Mouse (Mus musculus) lung, postnatal 14 days (tissue): ENCODE results near the gene Mt2.
"Not testable (repeated sequence)": the region's sequence is repeated elsewhere in the genome, so short reads cannot be mapped to it uniquely, and the experiment has no call there.

Experiments
- DNase-seq: peaks from one replicate; pipeline ENCODE4 v3.0.0; 2021

Mt2 gene

DNA sequence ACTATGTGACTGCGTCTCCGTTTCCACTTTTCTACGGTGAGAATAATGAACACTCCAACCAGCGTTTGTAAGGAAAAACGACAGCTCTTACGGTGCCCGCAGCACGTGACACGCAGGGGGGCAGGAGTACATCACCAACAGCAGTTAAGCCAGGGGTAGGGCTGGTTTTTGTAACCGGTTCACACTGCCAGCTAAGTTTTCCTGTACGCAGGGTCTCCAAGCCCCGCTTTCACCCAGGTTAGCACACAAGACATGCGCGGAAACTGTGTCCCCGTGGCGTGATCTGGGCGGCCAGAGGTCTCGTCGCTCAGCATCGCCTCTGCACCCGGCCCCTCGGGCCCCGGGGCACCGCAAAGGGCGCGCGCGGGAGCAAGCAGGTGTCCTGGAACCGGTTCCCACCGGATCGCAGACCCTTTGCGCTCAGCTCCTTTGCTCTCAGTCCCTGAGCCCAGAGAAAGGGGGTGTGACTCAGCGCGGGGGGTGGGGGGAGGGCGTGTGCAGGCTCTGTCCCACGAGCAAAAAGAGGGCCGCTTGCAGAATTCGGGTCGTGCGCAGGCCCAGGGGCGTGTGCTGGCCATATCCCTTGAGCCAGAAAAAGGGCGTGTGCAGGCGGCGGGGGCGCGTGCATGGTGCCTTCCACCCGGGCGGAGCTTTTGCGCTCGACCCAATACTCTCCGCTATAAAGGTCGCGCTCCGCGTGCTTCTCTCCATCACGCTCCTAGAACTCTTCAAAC, at the start of gene Mt2:
Mt2 (plus strand) TSS at position 590 of the 734 bp plus-strand sequence.
- peak; percentile 61 for DNase-seq

DNA sequence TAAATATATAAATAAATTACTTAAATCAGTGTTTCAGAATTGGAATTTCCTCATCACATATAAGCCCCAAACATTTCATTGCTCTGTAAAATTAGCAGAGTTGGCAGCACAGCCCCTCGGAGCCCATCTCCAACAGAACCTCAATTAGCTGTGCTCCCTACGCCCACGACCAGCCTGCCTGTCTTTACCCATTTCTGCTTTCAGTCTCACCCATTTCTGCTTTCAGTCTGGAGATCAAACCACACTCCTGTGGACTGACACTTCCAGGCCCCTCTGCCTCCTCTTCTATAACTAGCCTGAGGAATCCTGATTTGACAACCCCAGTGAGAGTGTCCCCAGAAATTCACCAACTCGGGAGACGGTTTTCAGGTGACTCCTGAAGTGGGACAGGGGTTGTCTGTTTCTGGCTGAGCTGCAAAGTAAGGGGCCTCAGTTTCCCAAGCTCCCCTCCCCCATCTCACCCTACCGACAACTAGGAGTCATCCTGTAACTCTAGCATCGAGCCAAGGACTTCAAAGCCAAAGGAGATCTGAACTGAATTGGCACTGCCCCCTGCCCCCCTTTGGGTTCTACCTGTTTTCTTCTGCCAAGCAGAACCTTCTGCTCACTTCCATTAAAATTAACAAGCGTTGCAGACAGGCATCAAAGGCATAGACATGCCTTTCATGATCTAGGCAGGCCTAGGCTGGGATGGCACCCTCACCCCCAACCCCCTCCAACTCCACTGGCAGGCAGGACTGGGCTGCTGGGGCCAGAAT, 49.6 kb upstream of the Mt2 start:
- DNase-seq, result no peak

GRCm38 (mm10) chr8:94127711-94128110, 44.8 kb upstream of the Mt2 start:
- no peak for DNase-seq

- no peak for DNase-seq
These were observed 43.2 kb upstream of the Mt2 start for GRCm38 (mm10) chr8:94129133-94129789.

GRCm38 (mm10) chr8:94130126-94130525, 42.3 kb upstream of the Mt2 start:
- DNase-seq, result no peak

DNA sequence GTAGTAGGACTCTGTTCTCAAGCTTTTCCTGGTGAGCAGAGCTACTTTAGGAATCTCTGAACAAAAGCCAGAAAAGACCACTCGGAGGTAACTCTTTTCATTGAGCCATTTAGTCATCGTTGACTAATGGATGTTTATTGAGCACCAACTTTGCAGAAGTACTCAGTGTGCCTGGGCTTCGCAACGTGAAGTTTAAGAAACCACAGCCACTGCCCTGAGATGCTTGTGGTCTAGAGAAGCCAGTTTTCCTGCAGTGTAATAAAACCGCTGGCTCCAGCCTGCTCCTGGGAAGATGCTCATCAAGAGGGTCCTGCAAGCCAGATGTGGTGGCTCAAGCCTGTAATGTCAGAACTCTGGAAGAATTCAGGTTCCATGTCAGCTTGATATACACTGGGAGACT, 40.4 kb upstream of the Mt2 start:
- no peak for DNase-seq

GRCm38 (mm10) chr8:94134601-94135000, 37.9 kb upstream of the Mt2 start:
- DNase-seq, result not testable (repeated sequence)

- DNase-seq, result no peak
These were observed 36.9 kb upstream of the Mt2 start for GRCm38 (mm10) chr8:94135556-94135955.

- no peak for DNase-seq
These were observed 36.3 kb upstream of the Mt2 start for GRCm38 (mm10) chr8:94136192-94136591.

GRCm38 (mm10) chr8:94136933-94137332, 35.5 kb upstream of the Mt2 start, which contains the start of gene Mt4:
Gene Mt4 (plus strand): TSS chr8:94137197.
- no peak for DNase-seq

DNA sequence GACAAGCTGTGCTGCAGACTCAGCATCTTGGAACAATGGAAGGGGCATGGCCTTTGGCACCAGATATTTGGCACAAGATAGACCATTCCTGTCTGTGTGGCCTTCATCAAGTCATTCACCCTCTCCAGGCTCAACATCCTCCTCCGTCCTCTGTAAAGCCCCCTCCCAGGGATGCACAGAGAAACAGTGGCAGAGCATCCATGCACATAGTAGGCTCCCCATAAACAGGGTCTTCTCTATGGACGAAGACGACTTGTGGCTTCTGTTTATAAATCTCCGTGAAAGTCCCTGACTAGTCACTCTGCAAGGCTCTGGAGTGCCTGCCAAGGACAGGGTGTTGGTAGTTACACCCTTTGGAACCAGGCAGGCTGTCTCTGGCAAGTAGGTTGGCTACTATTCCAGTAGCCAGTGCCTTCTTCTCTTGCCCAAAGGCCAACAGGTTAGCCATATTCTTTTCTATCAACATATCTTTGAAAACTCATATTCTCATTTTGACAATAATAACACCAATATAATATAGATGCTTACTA, 32.1 kb upstream of the Mt2 start:
- no peak for DNase-seq

DNA sequence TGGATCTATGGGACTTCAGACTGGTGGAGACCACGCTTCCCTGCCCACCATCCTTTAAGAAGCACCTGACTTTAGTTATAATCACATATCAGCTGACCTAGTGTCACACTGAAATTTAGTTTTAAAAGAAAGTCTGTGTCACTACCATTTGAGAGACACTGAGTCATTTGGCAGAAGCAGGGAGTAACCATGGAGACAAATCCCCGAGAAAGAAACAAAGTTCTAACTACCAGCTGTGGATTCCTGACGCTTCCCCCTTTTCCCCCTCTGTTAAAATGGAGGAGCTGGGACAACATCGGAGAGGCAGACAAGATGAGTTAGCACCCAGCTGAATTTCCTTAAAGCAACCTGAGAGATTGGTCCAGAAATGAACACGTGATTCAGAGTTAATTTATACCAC, 24.2 kb upstream of the Mt2 start:
- no peak for DNase-seq

- no peak for DNase-seq
These were observed 21.5 kb upstream of the Mt2 start for GRCm38 (mm10) chr8:94150925-94151324.

GRCm38 (mm10) chr8:94152513-94153300, 19.8 kb upstream of the Mt2 start, which contains the start of gene Mt3:
Gene Mt3 (plus strand): TSS chr8:94152607.
- DNase-seq, result peak; percentile 35

DNA sequence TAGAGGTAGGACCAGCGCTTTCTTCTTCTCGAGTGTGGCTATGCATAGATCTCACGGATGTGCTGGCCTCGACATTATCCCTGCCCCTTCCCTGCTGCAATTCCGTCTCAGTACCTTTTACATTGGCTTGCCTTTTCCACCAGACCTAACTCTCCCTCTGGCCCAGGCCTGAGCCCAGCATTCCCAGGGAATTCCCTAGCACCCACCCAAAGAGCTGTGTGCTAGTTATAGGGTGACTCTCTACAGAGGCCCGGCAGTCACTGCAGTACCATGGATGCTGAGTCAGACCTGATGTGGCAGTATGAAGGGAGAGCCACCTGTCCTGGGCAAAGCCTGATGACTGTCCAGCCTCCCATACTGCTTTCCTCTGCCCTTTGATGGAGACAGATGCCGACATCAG, 19.0 kb upstream of the Mt2 start:
- DNase-seq, result no peak

DNA sequence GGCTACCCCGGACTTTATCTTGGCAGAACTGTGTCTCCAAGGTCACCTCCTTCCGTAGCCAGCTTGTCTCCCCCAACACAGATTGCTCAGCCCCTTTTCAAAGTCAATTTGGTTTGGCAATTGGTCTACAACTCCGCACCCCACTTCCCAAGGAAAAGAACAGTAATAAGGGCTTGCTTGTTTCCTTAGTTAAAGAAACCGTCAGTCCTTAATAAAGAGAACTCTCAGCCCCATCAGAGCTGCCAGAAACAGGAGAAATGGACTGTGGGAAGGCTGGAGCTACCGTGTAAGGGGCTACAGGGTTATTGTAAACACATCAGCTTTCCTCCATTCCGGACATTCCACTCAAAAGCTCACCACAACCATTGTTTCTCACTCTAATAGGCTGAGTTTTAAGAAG, 17.9 kb upstream of the Mt2 start:
- DNase-seq, result no peak

GRCm38 (mm10) chr8:94156092-94156491, 16.4 kb upstream of the Mt2 start:
- DNase-seq, result no peak

GRCm38 (mm10) chr8:94165772-94166171, 6.7 kb upstream of the Mt2 start:
- not testable (repeated sequence) for DNase-seq

DNA sequence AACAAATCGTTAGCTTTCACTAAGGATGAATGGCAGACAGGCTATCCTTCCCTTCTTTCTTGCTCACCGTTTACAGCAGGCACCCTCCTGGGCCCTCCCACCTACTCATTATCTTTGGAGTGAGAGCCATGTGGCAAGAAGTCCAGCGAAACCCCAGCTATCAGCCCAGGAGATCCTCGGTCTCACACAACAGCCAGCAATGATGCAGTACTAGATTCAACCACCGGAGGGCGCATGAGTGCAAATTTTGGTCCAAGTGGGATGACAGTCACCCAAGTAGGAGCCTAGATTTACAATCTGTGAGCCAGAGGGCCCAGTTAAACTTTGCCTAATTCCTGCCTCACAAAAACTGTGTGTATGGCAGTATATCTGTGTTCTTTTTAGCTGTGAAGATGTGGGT, 5.2 kb upstream of the Mt2 start:
- DNase-seq, result peak; percentile 90

GRCm38 (mm10) chr8:94169547-94169946, 2.9 kb upstream of the Mt2 start:
- no peak for DNase-seq

DNA sequence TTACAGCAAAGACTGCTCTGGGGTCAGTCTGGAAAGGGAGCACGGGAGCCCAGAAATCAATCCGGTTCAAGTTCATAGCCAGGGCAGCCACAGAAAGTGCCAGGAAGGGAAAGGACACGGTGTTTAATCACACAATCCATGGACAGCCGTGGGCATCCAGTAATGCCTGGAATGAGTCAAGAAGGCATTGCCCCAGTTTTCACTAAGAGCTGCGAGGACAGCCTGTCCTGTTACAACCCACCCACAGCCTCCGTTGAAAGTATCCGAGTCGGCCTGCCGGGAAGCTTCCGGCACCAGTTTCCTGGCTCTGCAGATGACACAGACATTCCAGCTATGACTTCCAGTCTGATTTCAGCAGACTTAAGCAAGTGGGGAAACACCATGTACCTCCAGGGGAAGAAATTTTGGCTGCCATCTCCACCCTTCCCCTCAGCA, 1.1 kb upstream of the Mt2 start:
- DNase-seq, result peak; percentile 43
